Mouse (Mus musculus) hindbrain, embryonic 14.5 days (tissue): Measurements from ENCODE around the gene Adra1b. TPM values are rescaled to one million over a fixed set of nuclear protein-coding genes. Genes with fewer than 3 reads are reported as not detected.
A peak's percentile ranks its signal among the peaks of the same experiment; 100 is the strongest.

Source experiments
- ATAC-seq: fragments of 200-750 bp; cut with Nextera tagmentation; 2 replicates; pipeline ENCODE4 v1.8.0; 2017; ENCODE audit warnings: moderate number of reproducible peaks, mild to moderate bottlenecking, moderate TSS enrichment, moderate library complexity; ENCODE audit not compliant: low FRiP score
- DNase-seq: peaks from one replicate; pipeline ENCODE4 v3.0.0-alpha.2; 2015; ENCODE audit warnings: low spot score
- H3K27ac ChIP-seq: fragments of 300-500 bp; sonication (generic); 2 replicates; pipeline ENCODE4 v1.5.1; 2014; ENCODE audit warnings: mild to moderate bottlenecking, moderate library complexity
- H3K27me3 ChIP-seq: fragments of 300-500 bp; sonication (generic); 2 replicates; pipeline ENCODE4 v1.6.1; 2014; ENCODE audit warnings: mild to moderate bottlenecking, low read length, mixed read lengths; ENCODE audit not compliant: control insufficient read depth, insufficient read depth
- H3K36me3 ChIP-seq: fragments of 300-500 bp; sonication (generic); replicated peaks from 2 replicates; pipeline ENCODE4 v1.6.1; 2014; ENCODE audit not compliant: control insufficient read depth, insufficient read depth
- H3K4me1 ChIP-seq: fragments of 300-500 bp; sonication (generic); replicated peaks from 2 replicates; pipeline ENCODE4 v1.6.1; 2014; ENCODE audit warnings: antibody characterized with exemption, low read length, mixed read lengths; ENCODE audit not compliant: control insufficient read depth, insufficient read depth
- H3K4me2 ChIP-seq: fragments of 300-500 bp; sonication (generic); replicated peaks from 2 replicates; pipeline ENCODE4 v1.6.1; 2014; ENCODE audit warnings: mild to moderate bottlenecking, moderate library complexity
- H3K4me3 ChIP-seq: fragments of 300-500 bp; sonication (generic); replicated peaks from 2 replicates; pipeline ENCODE4 v1.5.1; 2014; ENCODE audit warnings: mild to moderate bottlenecking, low read length
- H3K9ac ChIP-seq: fragments of 300-500 bp; sonication (generic); 2 replicates; pipeline ENCODE4 v1.6.1; 2014
- H3K9me3 ChIP-seq: fragments of 300-500 bp; sonication (generic); 2 replicates; pipeline ENCODE4 v1.6.1; 2016; ENCODE audit warnings: low read length; ENCODE audit not compliant: control insufficient read depth
- WGBS: fragments of 180-500 bp; shearing (Covaris S2); extraction: QIAGEN DNeasy Blood & Tissue Kit; methylation state at CpG from one replicate; pipeline ENCODE4 v1.1.7; 2014; 5-methylcytosine and 5-hydroxymethylcytosine counted together
- polyA plus RNA-seq: library from polyadenylated mRNA; unstranded; fragments of >200 nt; fragmentation: Nextera tagmentation; extraction: Ambion mirVana; gene quantifications from 2 replicates; pipeline ENCODE4 v1.2.1, GENCODE M21; 2014

Adra1b gene
- polyA plus RNA-seq, 1 experiment from 2014 or later, result 6.2 TPM

DNA sequence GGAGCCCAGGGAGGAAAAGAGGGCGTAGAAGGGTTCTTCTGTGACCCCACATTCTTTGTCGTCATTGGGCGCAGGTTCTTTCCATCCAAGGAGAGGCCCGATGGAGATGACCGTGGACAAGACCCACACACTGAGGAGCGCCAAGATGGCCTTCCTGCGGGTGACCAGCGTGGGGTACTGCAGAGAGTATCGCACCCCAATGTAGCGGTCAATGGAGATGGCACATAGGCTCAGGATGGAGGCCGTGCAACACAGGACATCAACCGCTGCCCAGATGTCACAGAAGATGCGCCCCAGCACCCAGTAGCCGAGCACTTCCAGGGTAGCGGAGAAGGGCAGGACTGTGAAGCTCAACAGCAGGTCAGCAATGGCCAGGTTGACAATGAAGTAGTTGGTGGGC, 65.6 kb downstream of the Adra1b start:
- Histone ChIP-seq H3K27me3 (0 out of 2 replicates have a peak, but pooled peaks cover 3% of the 10 kb centered on the region), H3K4me1 (no peaks in the 10 kb centered on the region), H3K4me3 (peak overlapping the region; percentile 60), H3K4me2 (peak overlapping the region; percentile 70), H3K9me3 (no peaks in the 10 kb centered on the region), H3K27ac (no peak overlapping the region), H3K9ac (no peak overlapping the region), H3K36me3 (no peaks in the 10 kb centered on the region)
- 94% methylated on average over 15 of the region's 15 CpGs for WGBS
- no peak for DNase-seq
- ATAC-seq, result no peak

DNA sequence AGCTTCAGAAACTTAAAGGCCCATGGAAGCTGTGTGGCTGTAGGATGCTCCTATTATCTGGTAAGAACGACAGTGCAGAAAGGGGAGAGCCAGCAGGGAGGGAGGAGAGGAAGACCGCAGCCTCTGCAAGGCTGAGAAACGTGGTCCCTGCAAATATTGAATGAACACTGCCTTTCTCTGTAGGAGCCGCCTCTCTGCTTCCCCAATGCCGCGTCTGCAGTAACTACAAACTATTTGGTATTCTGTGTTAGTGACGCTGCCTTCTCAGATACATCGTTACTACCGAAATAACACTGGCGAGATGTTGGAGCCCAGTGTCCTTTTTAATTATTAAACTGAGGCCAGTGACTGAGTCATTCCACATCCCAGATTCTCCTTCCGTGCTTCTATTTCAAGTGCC, 66.5 kb downstream of the Adra1b start:
- DNase-seq (no peak), ATAC-seq (no peak)
- H3K36me3 ChIP-seq, result no peaks in the 10 kb centered on the region
- H3K4me1 ChIP-seq, result no peaks in the 10 kb centered on the region
- no peak overlapping the region for H3K27ac ChIP-seq
- peak overlapping the region; percentile 16 for H3K4me3 ChIP-seq
- H3K27me3 ChIP-seq, result 0 out of 2 replicates have a peak, but pooled peaks cover 3% of the 10 kb centered on the region
- WGBS, result 58% methylated on average over 11 of the region's 11 CpGs
- no peaks in the 10 kb centered on the region for H3K9me3 ChIP-seq
- peak overlapping the region; percentile 39 for H3K9ac ChIP-seq
- H3K4me2 ChIP-seq, result peak overlapping the region; percentile 70

GRCm38 (mm10) chr11:43831530-43831929, 69.5 kb downstream of the Adra1b start:
- H3K27me3 ChIP-seq, result 0 out of 2 replicates have a peak, but pooled peaks cover 3% of the 10 kb centered on the region
- H3K9ac ChIP-seq, result no peak overlapping the region
- DNase-seq (no peak), ATAC-seq (no peak)
- no peaks in the 10 kb centered on the region for H3K36me3 ChIP-seq
- no peak overlapping the region for H3K27ac ChIP-seq
- no peaks in the 10 kb centered on the region for H3K9me3 ChIP-seq
- WGBS, result 70% methylated on average over 4 of the region's 4 CpGs
- no peak overlapping the region for H3K4me3 ChIP-seq
- no peaks in the 10 kb centered on the region for H3K4me1 ChIP-seq
- no peak overlapping the region for H3K4me2 ChIP-seq

- no peak overlapping the region for H3K27ac ChIP-seq
- no peaks in the 10 kb centered on the region for H3K4me1 ChIP-seq
- ATAC-seq (no peak), DNase-seq (no peak)
- no peak overlapping the region for H3K4me3 ChIP-seq
- no peaks in the 10 kb centered on the region for H3K36me3 ChIP-seq
- H3K9me3 ChIP-seq, result no peaks in the 10 kb centered on the region
- H3K27me3 ChIP-seq, result no peaks in the 10 kb centered on the region
- H3K9ac ChIP-seq, result no peak overlapping the region
- 94% methylated on average over 4 of the region's 4 CpGs for WGBS
- H3K4me2 ChIP-seq, result no peak overlapping the region
Measured at GRCm38 (mm10) chr11:43826769-43827168, 74.2 kb downstream of the Adra1b start.

GRCm38 (mm10) chr11:43823349-43823748, 77.7 kb downstream of the Adra1b start:
- Histone ChIP-seq H3K4me3 (no peak overlapping the region), H3K4me1 (no peaks in the 10 kb centered on the region), H3K36me3 (no peaks in the 10 kb centered on the region), H3K4me2 (no peak overlapping the region), H3K27ac (no peak overlapping the region), H3K27me3 (no peaks in the 10 kb centered on the region), H3K9me3 (no peaks in the 10 kb centered on the region), H3K9ac (no peak overlapping the region)
- WGBS, result 64% methylated on average over 5 of the region's 5 CpGs
- no peak for ATAC-seq
- DNase-seq, result no peak

- H3K4me3 ChIP-seq, result no peak overlapping the region
- no peak for ATAC-seq
Measured at GRCm38 (mm10) chr11:43820552-43821460, 80.2 kb downstream of the Adra1b start.

GRCm38 (mm10) chr11:43817368-43817923, 83.6 kb downstream of the Adra1b start:
- H3K4me3 ChIP-seq, result no peak overlapping the region
- peak; percentile 62; the same call in 1 of the 2 replicates for ATAC-seq
- H3K4me1 ChIP-seq, result no peaks in the 10 kb centered on the region
- no peaks in the 10 kb centered on the region for H3K9me3 ChIP-seq
- no peaks in the 10 kb centered on the region for H3K27me3 ChIP-seq
- no peaks in the 10 kb centered on the region for H3K36me3 ChIP-seq
- DNase-seq, result no peak
- H3K27ac ChIP-seq, result no peak overlapping the region
- no peak overlapping the region for H3K9ac ChIP-seq
- WGBS, result 65% methylated on average over 9 of the region's 9 CpGs
- H3K4me2 ChIP-seq, result no peak overlapping the region

More at GRCm38 (mm10) chr11:43820552-43821460, 80.2 kb downstream of the Adra1b start:
- Histone ChIP-seq H3K27ac (no peak overlapping the region), H3K36me3 (no peaks in the 10 kb centered on the region), H3K27me3 (no peaks in the 10 kb centered on the region), H3K9me3 (no peaks in the 10 kb centered on the region), H3K4me1 (no peaks in the 10 kb centered on the region), H3K9ac (no peak overlapping the region), H3K4me2 (no peak overlapping the region)
- no peak for DNase-seq
- 83% methylated on average over 11 of the region's 11 CpGs for WGBS

GRCm38 (mm10) chr11:43812535-43812934, 88.5 kb downstream of the Adra1b start:
- 60% methylated on average over 5 of the region's 5 CpGs for WGBS
- no peaks in the 10 kb centered on the region for H3K4me1 ChIP-seq
- no peak overlapping the region for H3K4me2 ChIP-seq
- H3K27me3 ChIP-seq, result no peaks in the 10 kb centered on the region
- H3K4me3 ChIP-seq, result no peak overlapping the region
- no peak overlapping the region for H3K27ac ChIP-seq
- H3K36me3 ChIP-seq, result no peaks in the 10 kb centered on the region
- ATAC-seq (no peak), DNase-seq (no peak)
- H3K9ac ChIP-seq, result no peak overlapping the region
- no peaks in the 10 kb centered on the region for H3K9me3 ChIP-seq

DNA sequence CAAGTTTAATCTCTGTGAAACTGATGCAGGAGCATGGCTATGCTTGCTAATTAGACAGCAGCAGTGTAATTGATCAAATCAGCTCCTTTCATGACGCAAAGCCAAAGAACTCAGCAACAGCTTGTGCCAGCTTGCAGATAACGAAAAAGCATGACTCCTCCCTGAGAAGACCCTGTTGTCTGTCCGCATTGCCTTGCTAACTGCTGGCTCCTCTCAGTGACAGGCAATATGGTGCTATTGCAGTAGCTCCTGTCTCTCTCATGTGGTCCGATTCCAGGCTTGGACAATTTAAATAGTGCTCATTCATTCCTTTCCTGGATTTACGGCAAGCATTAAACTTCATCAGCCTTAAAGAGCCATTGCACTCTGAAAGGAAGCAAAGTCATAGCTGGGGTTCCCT, 93.3 kb downstream of the Adra1b start:
- Histone ChIP-seq H3K4me3 (no peak overlapping the region), H3K9me3 (no peaks in the 10 kb centered on the region), H3K36me3 (no peaks in the 10 kb centered on the region), H3K4me2 (no peak overlapping the region), H3K4me1 (no peaks in the 10 kb centered on the region), H3K27me3 (no peaks in the 10 kb centered on the region), H3K27ac (no peak overlapping the region), H3K9ac (no peak overlapping the region)
- DNase-seq, result no peak
- no peak for ATAC-seq
- 70% methylated on average over 5 of the region's 5 CpGs for whole genome bisulfite sequencing
